Mouse (Mus musculus): ENCODE measurements around the gene Raph1. TPM values are rescaled to one million over a fixed set of nuclear protein-coding genes. Genes with fewer than 3 reads are reported as not detected.
"Not testable (repeated sequence)": the region's sequence is repeated elsewhere in the genome, so short reads cannot be mapped to it uniquely, and the experiment has no call there.

Raph1 gene
- total and polyA plus RNA-seq, 2 experiments from 2014 or later: 15.6 to 40.3 TPM

GRCm38 (mm10) chr1:60447067-60447466, 119.8 kb downstream of the Raph1 start:
- Histone ChIP-seq H3K27me3 (ENCODE audit: insufficient read depth, low read length) (no peaks in the 10 kb centered on the region), H3K9ac (replicated peaks; ENCODE audit: low read length, poor library complexity, severe bottlenecking) (no peak overlapping the region), H3K4me2 (ENCODE audit: low read depth, low read length, poor library complexity, severe bottlenecking) (no peak overlapping the region), H3K36me3 (ENCODE audit: insufficient read depth, low read length) (peaks cover 16% of the 10 kb centered on the region), H3K4me3 (ENCODE audit: low read depth, low read length) (no peak overlapping the region), H3K4me1 (ENCODE audit: insufficient read depth, low read length) (no peaks in the 10 kb centered on the region), H3K9me3 (ENCODE audit: low read length) (no peaks in the 10 kb centered on the region), H3K27ac (ENCODE audit: low read depth, low read length) (no peak overlapping the region)
- DNase-seq (ENCODE audit: low spot score) (no peak), ATAC-seq (ENCODE audit: low FRiP score) (no peak)
- TF ChIP-seq CTCF (IDR thresholded peaks at IDR 0.05): peak; percentile 36
- 88% methylated on average over 12 of the region's 12 CpGs for WGBS

GRCm38 (mm10) chr1:60441438-60441837, 125.5 kb downstream of the Raph1 start:
- H3K36me3 ChIP-seq (ENCODE audit: insufficient read depth, low read length); DNase-seq (ENCODE audit: low spot score); H3K27ac ChIP-seq (ENCODE audit: low read depth, low read length); ATAC-seq (ENCODE audit: low FRiP score); H3K9me3 ChIP-seq (ENCODE audit: low read length); H3K4me3 ChIP-seq (ENCODE audit: low read depth, low read length); H3K4me2 ChIP-seq (ENCODE audit: low read depth, low read length, poor library complexity, severe bottlenecking); H3K9ac ChIP-seq (replicated peaks; ENCODE audit: low read length, poor library complexity, severe bottlenecking); H3K4me1 ChIP-seq (ENCODE audit: insufficient read depth, low read length); H3K27me3 ChIP-seq (ENCODE audit: insufficient read depth, low read length): not testable (repeated sequence)
- WGBS: 83% methylated on average over 5 of the region's 5 CpGs

GRCm38 (mm10) chr1:60432497-60432896, 134.4 kb downstream of the Raph1 start:
- Histone ChIP-seq H3K27me3 (ENCODE audit: insufficient read depth, low read length) (no peaks in the 10 kb centered on the region), H3K4me2 (ENCODE audit: low read depth, low read length, poor library complexity, severe bottlenecking) (no peak overlapping the region), H3K4me1 (ENCODE audit: insufficient read depth, low read length) (no peaks in the 10 kb centered on the region), H3K9me3 (ENCODE audit: low read length) (no peaks in the 10 kb centered on the region), H3K36me3 (ENCODE audit: insufficient read depth, low read length) (0 out of 2 replicates have a peak, but pooled peaks cover 2% of the 10 kb centered on the region), H3K9ac (replicated peaks; ENCODE audit: low read length, poor library complexity, severe bottlenecking) (no peak overlapping the region), H3K4me3 (ENCODE audit: low read depth, low read length) (no peak overlapping the region), H3K27ac (ENCODE audit: low read depth, low read length) (no peak overlapping the region)
- DNase-seq (ENCODE audit: low spot score) (no peak), ATAC-seq (ENCODE audit: low FRiP score) (no peak)
- 32% methylated on average over 1 of the region's 1 CpGs for WGBS
- TF ChIP-seq CTCF (IDR thresholded peaks at IDR 0.05): no peak

Small RNAs within 50 kb of the gene (microRNA-seq; reads per million reads assigned to microRNA genes)
- not detected for gene Gm23762 (ENCODE audit: borderline number of aligned reads)

Other genes with a start within 250 kb of the Raph1 start
- 11.6 and 14.9 TPM in 2 replicates for gene Cyp20a1, start 223.8 kb downstream of the Raph1 start, total RNA-seq (2014; rRNA removed)
- gene Cyp20a1, start 223.8 kb downstream of the Raph1 start, polyA plus RNA-seq (2015; fragmentation: Nextera tagmentation; extraction: Ambion mirVana): 11.2 and 12.7 TPM in 2 replicates
- gene Abi2, start 157.5 kb downstream of the Raph1 start, total RNA-seq (2014; rRNA removed): 269 and 303 TPM in 2 replicates
- gene Abi2, start 157.5 kb downstream of the Raph1 start, polyA plus RNA-seq (2015; fragmentation: Nextera tagmentation; extraction: Ambion mirVana): 88.0 and 98.2 TPM in 2 replicates
- not detected in 2 replicates for gene Cd28, start 149.7 kb upstream of the Raph1 start, total RNA-seq (2014; rRNA removed)
- gene Cd28, start 149.7 kb upstream of the Raph1 start, polyA plus RNA-seq (2015; fragmentation: Nextera tagmentation; extraction: Ambion mirVana): 0.10 and 0.12 TPM in 2 replicates